Mouse (Mus musculus): ENCODE data around the gene Pard3b. TPM values are rescaled to one million over a fixed set of nuclear protein-coding genes. Genes with fewer than 3 reads are reported as not detected.

Gene Pard3b
- polyA plus RNA-seq, 1 experiment = not detected

GRCm38 (mm10) chr1:61651454-61652271 is 13.0 kb downstream of the Pard3b start:
- TF ChIP-seq POLR2A (IDR thresholded peaks at IDR 0.05; ENCODE audit: insufficient read depth, low read depth, low read length) (no peak), CTCF (IDR thresholded peaks at IDR 0.05; ENCODE audit: insufficient read depth, low read depth, low read length) (no peak)
- Histone ChIP-seq H3K4me3 (ENCODE audit: insufficient read depth, low read depth, low read length) (no peak overlapping the region), H3K27ac (ENCODE audit: insufficient read depth, low read depth, low read length) (no peak overlapping the region), H3K4me1 (ENCODE audit: control insufficient read depth, insufficient read depth, low read length) (no peaks in the 10 kb centered on the region)
- 88% methylated on average over 1 of the region's 1 CpGs for WGBS

- TF ChIP-seq CTCF (IDR thresholded peaks at IDR 0.05; ENCODE audit: insufficient read depth, low read depth, low read length) (no peak), POLR2A (IDR thresholded peaks at IDR 0.05; ENCODE audit: insufficient read depth, low read depth, low read length) (no peak)
- 97% methylated on average over 3 of the region's 3 CpGs for WGBS
- Histone ChIP-seq H3K4me3 (ENCODE audit: insufficient read depth, low read depth, low read length) (no peak overlapping the region), H3K4me1 (ENCODE audit: control insufficient read depth, insufficient read depth, low read length) (no peaks in the 10 kb centered on the region), H3K27ac (ENCODE audit: insufficient read depth, low read depth, low read length) (no peak overlapping the region)
These were observed 19.1 kb downstream of the Pard3b start for GRCm38 (mm10) chr1:61657760-61658159.

- Histone ChIP-seq H3K4me1 (ENCODE audit: control insufficient read depth, insufficient read depth, low read length) (no peaks in the 10 kb centered on the region), H3K4me3 (ENCODE audit: insufficient read depth, low read depth, low read length) (no peak overlapping the region), H3K27ac (ENCODE audit: insufficient read depth, low read depth, low read length) (no peak overlapping the region)
- whole genome bisulfite sequencing = 91% methylated on average over 3 of the region's 3 CpGs
- TF ChIP-seq POLR2A (IDR thresholded peaks at IDR 0.05; ENCODE audit: insufficient read depth, low read depth, low read length) (no peak), CTCF (IDR thresholded peaks at IDR 0.05; ENCODE audit: insufficient read depth, low read depth, low read length) (no peak)
These were observed 21.3 kb downstream of the Pard3b start for GRCm38 (mm10) chr1:61659931-61660330.

- WGBS = 55% methylated on average over 8 of the region's 8 CpGs
- Histone ChIP-seq H3K27ac (ENCODE audit: insufficient read depth, low read depth, low read length) (no peak overlapping the region), H3K4me3 (ENCODE audit: insufficient read depth, low read depth, low read length) (no peak overlapping the region), H3K4me1 (ENCODE audit: control insufficient read depth, insufficient read depth, low read length) (no peaks in the 10 kb centered on the region)
- TF ChIP-seq CTCF (IDR thresholded peaks at IDR 0.05; ENCODE audit: insufficient read depth, low read depth, low read length) (no peak), POLR2A (IDR thresholded peaks at IDR 0.05; ENCODE audit: insufficient read depth, low read depth, low read length) (no peak)
These were observed 46.7 kb downstream of the Pard3b start for GRCm38 (mm10) chr1:61685221-61685814.

GRCm38 (mm10) chr1:61685921-61686320 is 47.3 kb downstream of the Pard3b start:
- Histone ChIP-seq H3K27ac (ENCODE audit: insufficient read depth, low read depth, low read length) (no peak overlapping the region), H3K4me3 (ENCODE audit: insufficient read depth, low read depth, low read length) (no peak overlapping the region), H3K4me1 (ENCODE audit: control insufficient read depth, insufficient read depth, low read length) (no peaks in the 10 kb centered on the region)
- 97% methylated on average over 1 of the region's 1 CpGs for WGBS
- TF ChIP-seq POLR2A (IDR thresholded peaks at IDR 0.05; ENCODE audit: insufficient read depth, low read depth, low read length) (no peak), CTCF (IDR thresholded peaks at IDR 0.05; ENCODE audit: insufficient read depth, low read depth, low read length) (no peak)

GRCm38 (mm10) chr1:61688301-61688700 is 49.7 kb downstream of the Pard3b start:
- TF ChIP-seq CTCF (IDR thresholded peaks at IDR 0.05; ENCODE audit: insufficient read depth, low read depth, low read length) (no peak), POLR2A (IDR thresholded peaks at IDR 0.05; ENCODE audit: insufficient read depth, low read depth, low read length) (no peak)

GRCm38 (mm10) chr1:61698462-61699218 is 60.0 kb downstream of the Pard3b start:
- TF ChIP-seq CTCF (IDR thresholded peaks at IDR 0.05; ENCODE audit: insufficient read depth, low read depth, low read length) (no peak), POLR2A (IDR thresholded peaks at IDR 0.05; ENCODE audit: insufficient read depth, low read depth, low read length) (no peak)
- no peak overlapping the region for H3K27ac ChIP-seq (ENCODE audit: insufficient read depth, low read depth, low read length)
- H3K4me3 ChIP-seq (ENCODE audit: insufficient read depth, low read depth, low read length) = no peak overlapping the region
- H3K4me1 ChIP-seq (ENCODE audit: control insufficient read depth, insufficient read depth, low read length) = no peaks in the 10 kb centered on the region
- 83% methylated on average over 10 of the region's 10 CpGs for WGBS

More at GRCm38 (mm10) chr1:61688301-61688700, 49.7 kb downstream of the Pard3b start:
- Histone ChIP-seq H3K27ac (ENCODE audit: insufficient read depth, low read depth, low read length) (no peak overlapping the region), H3K4me1 (ENCODE audit: control insufficient read depth, insufficient read depth, low read length) (no peaks in the 10 kb centered on the region), H3K4me3 (ENCODE audit: insufficient read depth, low read depth, low read length) (no peak overlapping the region)
- 84% methylated on average over 3 of the region's 3 CpGs for WGBS

- no peaks in the 10 kb centered on the region for H3K4me1 ChIP-seq (ENCODE audit: control insufficient read depth, insufficient read depth, low read length)
- 98% methylated on average over 1 of the region's 1 CpGs for WGBS
- no peak overlapping the region for H3K4me3 ChIP-seq (ENCODE audit: insufficient read depth, low read depth, low read length)
- no peak overlapping the region for H3K27ac ChIP-seq (ENCODE audit: insufficient read depth, low read depth, low read length)
- TF ChIP-seq CTCF (IDR thresholded peaks at IDR 0.05; ENCODE audit: insufficient read depth, low read depth, low read length) (no peak), POLR2A (IDR thresholded peaks at IDR 0.05; ENCODE audit: insufficient read depth, low read depth, low read length) (no peak)
These were observed 71.2 kb downstream of the Pard3b start for GRCm38 (mm10) chr1:61709812-61710211.

GRCm38 (mm10) chr1:61711523-61711922 is 72.9 kb downstream of the Pard3b start:
- Histone ChIP-seq H3K4me1 (ENCODE audit: control insufficient read depth, insufficient read depth, low read length) (no peaks in the 10 kb centered on the region), H3K4me3 (ENCODE audit: insufficient read depth, low read depth, low read length) (no peak overlapping the region), H3K27ac (ENCODE audit: insufficient read depth, low read depth, low read length) (no peak overlapping the region)
- no peak for TF ChIP-seq CTCF (IDR thresholded peaks at IDR 0.05; ENCODE audit: insufficient read depth, low read depth, low read length)
- no peak for TF ChIP-seq POLR2A (IDR thresholded peaks at IDR 0.05; ENCODE audit: insufficient read depth, low read depth, low read length)
